Mouse (Mus musculus): ENCODE data around the gene Atf6.

DNA sequence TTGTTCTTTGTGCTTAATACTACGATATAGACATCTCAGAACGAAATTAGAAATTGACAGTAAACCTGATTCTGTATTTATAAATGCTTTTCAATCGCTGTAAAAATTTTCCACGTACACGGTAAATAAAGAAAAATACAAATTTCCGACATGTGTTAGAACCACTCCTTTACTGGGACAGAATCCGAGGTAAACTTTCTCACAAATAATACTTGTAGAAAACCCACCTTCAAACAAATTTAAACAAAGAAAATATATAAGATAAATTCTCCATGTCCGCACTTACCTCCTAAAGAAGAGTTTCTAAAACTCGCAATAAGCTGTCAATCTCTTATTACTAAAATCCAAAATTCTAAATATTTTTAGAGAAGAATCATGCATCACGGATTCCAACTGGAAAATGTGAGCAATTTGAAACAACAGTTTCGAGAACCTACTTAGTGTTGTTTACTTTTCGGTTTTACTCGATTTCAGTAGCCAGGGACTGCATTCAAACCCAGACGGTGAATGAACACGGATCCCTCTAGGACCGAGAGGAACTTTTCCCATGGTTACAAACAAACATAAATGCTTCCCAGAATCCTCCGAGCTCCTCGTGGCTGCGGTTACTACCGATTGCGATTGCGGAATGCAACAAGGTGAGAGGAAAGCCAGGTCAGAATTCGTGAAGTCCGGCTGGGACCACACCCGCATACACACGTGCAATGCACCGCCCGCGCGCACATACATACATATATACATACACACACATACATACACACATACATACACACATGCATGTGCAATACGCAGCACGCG, 735 bp upstream of the Atf6 start:
- TF ChIP-seq CTCF (IDR thresholded peaks at IDR 0.05; ENCODE audit: low read depth, low read length) = no peak
- TF ChIP-seq POLR2A (IDR thresholded peaks at IDR 0.05; ENCODE audit: insufficient read depth, low read length) = peak; percentile 64
